Mouse (Mus musculus): Measurements from ENCODE around the gene Unc13a. TPM values are rescaled to one million over a fixed set of nuclear protein-coding genes. Genes with fewer than 3 reads are reported as not detected.
A peak's percentile ranks its signal among the peaks of the same experiment; 100 is the strongest.

The Unc13a gene
- polyA plus RNA-seq, 1 experiment, result 4.6 TPM

- no peak overlapping the region for H3K4me3 ChIP-seq
- no peaks in the 10 kb centered on the region for H3K36me3 ChIP-seq (ENCODE audit: control insufficient read depth, insufficient read depth)
- no peaks in the 10 kb centered on the region for H3K79me2 ChIP-seq (ENCODE audit: control insufficient read depth, insufficient read depth)
- TF ChIP-seq TCF3 (IDR thresholded peaks at IDR 0.05; ENCODE audit: insufficient read length, low read depth), result no peak
- TF ChIP-seq E2F4 (IDR thresholded peaks at IDR 0.05; ENCODE audit: insufficient read depth), result no peak
- no peak for TF ChIP-seq TCF12 (IDR thresholded peaks at IDR 0.05; ENCODE audit: insufficient read depth, poor library complexity, severe bottlenecking)
- TF ChIP-seq SRF (IDR thresholded peaks at IDR 0.05; ENCODE audit: control insufficient read depth, insufficient read length, low read depth), result no peak
- no peak for TF ChIP-seq USF1 (IDR thresholded peaks at IDR 0.05; ENCODE audit: low read depth)
- peaks cover 17% of the 10 kb centered on the region for H3K27me3 ChIP-seq (ENCODE audit: control insufficient read depth, insufficient read depth, insufficient read length)
- H3ac ChIP-seq (ENCODE audit: control insufficient read depth, insufficient read length), result no peak overlapping the region
- H3K4me2 ChIP-seq (ENCODE audit: low read depth), result no peak overlapping the region
Observed at GRCm38 (mm10) chr8:71659751-71660150, 11.8 kb downstream of the Unc13a start.

DNA sequence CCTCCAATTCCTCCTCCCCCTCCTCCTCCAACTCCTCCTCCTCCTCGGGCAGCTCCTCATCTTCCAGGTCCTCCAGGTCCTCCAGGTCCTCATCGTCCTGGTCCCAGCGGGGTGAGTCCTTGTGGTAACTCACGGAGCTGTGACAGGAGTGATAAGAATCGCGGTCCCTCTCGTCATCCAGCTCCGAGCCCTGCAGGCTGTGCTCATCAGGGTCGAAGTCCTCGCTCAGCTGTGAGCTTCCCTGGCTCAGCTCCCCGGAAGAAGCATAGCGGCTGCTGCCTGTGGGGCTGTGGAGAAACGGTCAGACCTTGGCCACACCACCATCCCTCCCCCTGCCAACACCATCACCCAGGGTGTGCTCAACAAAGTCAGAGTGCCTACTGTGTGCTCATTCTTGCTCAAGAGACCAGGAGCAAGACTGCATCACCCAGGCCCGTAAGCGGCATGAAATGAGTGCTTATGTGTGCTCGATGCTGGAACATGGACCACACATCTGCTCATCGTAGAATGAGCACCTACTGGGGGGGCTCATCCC lies 13.0 kb downstream of the Unc13a start:
- Histone ChIP-seq H3K79me2 (ENCODE audit: control insufficient read depth, insufficient read depth) (no peaks in the 10 kb centered on the region), H3ac (ENCODE audit: control insufficient read depth, insufficient read length) (no peak overlapping the region), H3K36me3 (ENCODE audit: control insufficient read depth, insufficient read depth) (no peaks in the 10 kb centered on the region), H3K4me2 (ENCODE audit: low read depth) (peak overlapping the region; percentile 61), H3K27me3 (ENCODE audit: control insufficient read depth, insufficient read depth, insufficient read length) (peaks cover 20% of the 10 kb centered on the region), H3K4me3 (no peak overlapping the region)
- TF ChIP-seq CEBPB (IDR thresholded peaks at IDR 0.05; ENCODE audit: insufficient read depth, poor library complexity, severe bottlenecking) (no peak), POLR2A (IDR thresholded peaks at IDR 0.05; ENCODE audit: insufficient read length, low read depth) (no peak), TCF3 (IDR thresholded peaks at IDR 0.05; ENCODE audit: insufficient read length, low read depth) (no peak), MYOD1 (IDR thresholded peaks at IDR 0.05; ENCODE audit: control insufficient read depth in 1 of 3, insufficient read length in 2 of 3, low read depth in 2 of 3) (no peak), MAX (IDR thresholded peaks at IDR 0.05; ENCODE audit: low read depth) (no peak), SRF (IDR thresholded peaks at IDR 0.05; ENCODE audit: control insufficient read depth, insufficient read length, low read depth) (no peak), MYOG (IDR thresholded peaks at IDR 0.05; ENCODE audit: control insufficient read depth in 1 of 3, insufficient read depth in 1 of 3, insufficient read length in 2 of 3, low read depth in 2 of 3) (no peak), REST (IDR thresholded peaks at IDR 0.05; ENCODE audit: insufficient read depth, insufficient read length) (no peak), TCF12 (IDR thresholded peaks at IDR 0.05; ENCODE audit: insufficient read depth, poor library complexity, severe bottlenecking) (no peak), USF1 (IDR thresholded peaks at IDR 0.05; ENCODE audit: low read depth) (no peak), POLR2AphosphoS2 (IDR thresholded peaks at IDR 0.05; ENCODE audit: insufficient read length, low read depth) (no peak), E2F4 (IDR thresholded peaks at IDR 0.05; ENCODE audit: insufficient read depth) (no peak)

DNA sequence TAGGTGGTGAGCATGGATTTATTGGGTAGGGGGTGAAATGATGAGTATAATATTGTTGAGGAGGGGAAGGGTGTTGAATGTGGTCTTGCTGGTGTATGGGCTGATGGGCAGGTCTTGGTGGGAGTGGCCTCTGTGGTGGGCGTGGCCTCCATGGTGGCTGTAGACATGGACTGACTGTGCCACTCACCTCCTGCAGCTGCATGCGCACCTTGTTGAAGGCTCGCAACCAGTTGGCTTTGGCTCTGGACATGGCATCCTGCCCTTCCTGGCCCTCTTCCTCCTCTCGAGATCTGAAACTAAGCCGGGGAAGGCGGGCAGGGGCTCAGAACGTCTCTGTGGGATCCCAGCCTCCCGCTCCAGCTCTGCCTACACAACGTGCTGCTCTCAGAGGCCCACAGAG lies 13.7 kb downstream of the Unc13a start:
- Histone ChIP-seq H3K4me2 (ENCODE audit: low read depth) (peak overlapping the region; percentile 61), H3K4me3 (no peak overlapping the region), H3K79me2 (ENCODE audit: control insufficient read depth, insufficient read depth) (no peaks in the 10 kb centered on the region), H3ac (ENCODE audit: control insufficient read depth, insufficient read length) (no peak overlapping the region), H3K27me3 (ENCODE audit: control insufficient read depth, insufficient read depth, insufficient read length) (peaks cover 20% of the 10 kb centered on the region), H3K36me3 (ENCODE audit: control insufficient read depth, insufficient read depth) (no peaks in the 10 kb centered on the region)
- no peak for TF ChIP-seq SRF (IDR thresholded peaks at IDR 0.05; ENCODE audit: control insufficient read depth, insufficient read length, low read depth)

DNA sequence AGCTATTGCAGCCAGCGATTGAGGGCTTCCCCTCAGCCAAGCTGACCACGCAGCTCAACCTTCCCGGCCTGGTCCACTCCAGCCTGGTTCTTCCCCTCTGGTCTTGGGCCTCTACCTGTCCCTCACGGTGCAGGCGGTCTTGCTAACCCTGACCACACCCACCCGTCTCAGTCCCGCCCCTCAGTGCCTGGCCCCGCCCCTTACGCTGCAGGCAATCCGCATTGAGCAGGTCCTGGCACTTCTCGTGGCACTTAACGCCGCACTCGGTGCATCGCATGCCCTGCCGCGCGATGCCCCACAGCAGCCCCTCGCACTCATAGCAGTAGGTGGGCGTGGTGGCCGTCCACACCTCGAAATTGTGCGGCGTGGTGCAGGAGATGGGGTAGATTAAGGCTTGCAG lies 17.0 kb downstream of the Unc13a start:
- Histone ChIP-seq H3K27me3 (ENCODE audit: control insufficient read depth, insufficient read depth, insufficient read length) (peaks cover 37% of the 10 kb centered on the region), H3K4me3 (no peak overlapping the region), H3K79me2 (ENCODE audit: control insufficient read depth, insufficient read depth) (no peaks in the 10 kb centered on the region), H3ac (ENCODE audit: control insufficient read depth, insufficient read length) (no peak overlapping the region), H3K4me2 (ENCODE audit: low read depth) (no peak overlapping the region), H3K36me3 (ENCODE audit: control insufficient read depth, insufficient read depth) (no peaks in the 10 kb centered on the region)
- no peak for TF ChIP-seq POLR2AphosphoS2 (IDR thresholded peaks at IDR 0.05; ENCODE audit: insufficient read length, low read depth)
- no peak for TF ChIP-seq POLR2A (IDR thresholded peaks at IDR 0.05; ENCODE audit: insufficient read length, low read depth)
- no peak for TF ChIP-seq E2F4 (IDR thresholded peaks at IDR 0.05; ENCODE audit: insufficient read depth)
- no peak for TF ChIP-seq MAX (IDR thresholded peaks at IDR 0.05; ENCODE audit: low read depth)
- TF ChIP-seq MYOG (IDR thresholded peaks at IDR 0.05; ENCODE audit: control insufficient read depth in 1 of 3, insufficient read depth in 1 of 3, insufficient read length in 2 of 3, low read depth in 2 of 3), result no peak

- no peak overlapping the region for H3K4me3 ChIP-seq
- no peaks in the 10 kb centered on the region for H3K79me2 ChIP-seq (ENCODE audit: control insufficient read depth, insufficient read depth)
- H3K27me3 ChIP-seq (ENCODE audit: control insufficient read depth, insufficient read depth, insufficient read length), result peaks cover 6% of the 10 kb centered on the region
- no peaks in the 10 kb centered on the region for H3K36me3 ChIP-seq (ENCODE audit: control insufficient read depth, insufficient read depth)
- H3ac ChIP-seq (ENCODE audit: control insufficient read depth, insufficient read length), result no peak overlapping the region
- no peak overlapping the region for H3K4me2 ChIP-seq (ENCODE audit: low read depth)
- TF ChIP-seq POLR2A (IDR thresholded peaks at IDR 0.05; ENCODE audit: insufficient read length, low read depth), result no peak
- TF ChIP-seq SRF (IDR thresholded peaks at IDR 0.05; ENCODE audit: control insufficient read depth, insufficient read length, low read depth), result no peak
- TF ChIP-seq MYOD1 (IDR thresholded peaks at IDR 0.05; ENCODE audit: control insufficient read depth in 1 of 3, insufficient read length in 2 of 3, low read depth in 2 of 3), result no peak
- no peak for TF ChIP-seq USF1 (IDR thresholded peaks at IDR 0.05; ENCODE audit: low read depth)
- TF ChIP-seq E2F4 (IDR thresholded peaks at IDR 0.05; ENCODE audit: insufficient read depth), result no peak
- TF ChIP-seq MAX (IDR thresholded peaks at IDR 0.05; ENCODE audit: low read depth), result no peak
Observed at GRCm38 (mm10) chr8:71645510-71645909, 26.0 kb downstream of the Unc13a start.

GRCm38 (mm10) chr8:71639318-71639717 lies 32.2 kb downstream of the Unc13a start:
- no peaks in the 10 kb centered on the region for H3K79me2 ChIP-seq (ENCODE audit: control insufficient read depth, insufficient read depth)
- H3K4me2 ChIP-seq (ENCODE audit: low read depth), result no peak overlapping the region
- H3K4me3 ChIP-seq, result no peak overlapping the region
- no peaks in the 10 kb centered on the region for H3K36me3 ChIP-seq (ENCODE audit: control insufficient read depth, insufficient read depth)
- no peaks in the 10 kb centered on the region for H3K27me3 ChIP-seq (ENCODE audit: control insufficient read depth, insufficient read depth, insufficient read length)
- no peak overlapping the region for H3ac ChIP-seq (ENCODE audit: control insufficient read depth, insufficient read length)
- TF ChIP-seq MAX (IDR thresholded peaks at IDR 0.05; ENCODE audit: low read depth) (no peak), TCF12 (IDR thresholded peaks at IDR 0.05; ENCODE audit: insufficient read depth, poor library complexity, severe bottlenecking) (no peak), E2F4 (IDR thresholded peaks at IDR 0.05; ENCODE audit: insufficient read depth) (no peak), CEBPB (IDR thresholded peaks at IDR 0.05; ENCODE audit: insufficient read depth, poor library complexity, severe bottlenecking) (no peak), POLR2A (IDR thresholded peaks at IDR 0.05; ENCODE audit: insufficient read length, low read depth) (no peak), REST (IDR thresholded peaks at IDR 0.05; ENCODE audit: insufficient read depth, insufficient read length) (no peak), MYOD1 (IDR thresholded peaks at IDR 0.05; ENCODE audit: control insufficient read depth in 1 of 3, insufficient read length in 2 of 3, low read depth in 2 of 3) (no peak), MYOG (IDR thresholded peaks at IDR 0.05; ENCODE audit: control insufficient read depth in 1 of 3, insufficient read depth in 1 of 3, insufficient read length in 2 of 3, low read depth in 2 of 3) (no peak), TCF3 (IDR thresholded peaks at IDR 0.05; ENCODE audit: insufficient read length, low read depth) (no peak), POLR2AphosphoS2 (IDR thresholded peaks at IDR 0.05; ENCODE audit: insufficient read length, low read depth) (no peak)
